Mouse (Mus musculus) telencephalon, adult 2 months (tissue): ENCODE measurements around the gene Cenpx.

ENCODE experiments used
- DNase-seq: peaks from one replicate; pipeline ENCODE4 v3.0.0-alpha.2; 2011; ENCODE audit warnings: low read depth, low spot score

Cenpx gene

GRCm38 (mm10) chr11:120661076-120661460, 52.5 kb downstream of the Cenpx start, which contains the start of gene Notum:
Notum (minus strand) TSS chr11:120661175.
- DNase-seq: no peak
